ENCODE assay signal across 8 mouse cellular contexts in genomic region chr3:102203781-102204721, GRCm38 (mm10). TPM values are rescaled to one million over a fixed set of nuclear protein-coding genes. Genes with fewer than 3 reads are reported as not detected.
DNase-seq lines count a peak whose midpoint lies in the region; ATAC-seq and TF ChIP-seq lines count a peak whose summit lies in the region.

Gene Vangl1 (minus strand): TSS chr3:102204693.

- H3K27me3 ChIP-seq in spleen, adult 2 months (ENCODE audit: control insufficient read depth, insufficient read depth, low read length), result peaks cover 4% of the 10 kb centered on the region; the same call in 1 of the 2 replicates
- peaks cover 61% of the 10 kb centered on the region for H3K27me3 ChIP-seq in embryonic facial prominence, embryonic 10.5 days (replicated peaks; ENCODE audit: low read depth, poor library complexity, severe bottlenecking)
- peaks cover 70% of the 10 kb centered on the region for H3K27me3 ChIP-seq in liver, embryonic 12.5 days (replicated peaks)
- H3K27me3 ChIP-seq in neural tube, embryonic 11.5 days (ENCODE audit: control insufficient read depth, insufficient read depth, low read length), result peaks cover 4% of the 10 kb centered on the region

- TF ChIP-seq POLR2A in spleen, adult 2 months (IDR thresholded peaks at IDR 0.05; ENCODE audit: low read depth, low read length), result no peak

- peak within 1 kb of the TSS; percentile 44 for H3K4me3 ChIP-seq in spleen, adult 2 months (ENCODE audit: extremely low read depth, insufficient read depth, insufficient read length)
- H3K4me3 ChIP-seq in embryonic facial prominence, embryonic 10.5 days, result peak within 1 kb of the TSS; percentile 87
- H3K4me3 ChIP-seq in liver, embryonic 12.5 days, result peak within 1 kb of the TSS; percentile 71
- peak within 1 kb of the TSS; percentile 70 for H3K4me3 ChIP-seq in neural tube, embryonic 11.5 days (ENCODE audit: low read depth, low read length)

- peak within 1 kb of the TSS; percentile 73 for H3K9ac ChIP-seq in liver, embryonic 12.5 days
- peak within 1 kb of the TSS; percentile 74 for H3K9ac ChIP-seq in neural tube, embryonic 11.5 days (ENCODE audit: low read length)

- H3K36me3 ChIP-seq in spleen, adult 2 months (ENCODE audit: control insufficient read depth, insufficient read depth, low read length), result no peaks in the 10 kb centered on the region
- no peaks in the 10 kb centered on the region for H3K36me3 ChIP-seq in embryonic facial prominence, embryonic 10.5 days (replicated peaks)
- H3K36me3 ChIP-seq in liver, embryonic 12.5 days, result no peaks in the 10 kb centered on the region
- H3K36me3 ChIP-seq in neural tube, embryonic 11.5 days (ENCODE audit: control insufficient read depth, insufficient read depth, low read length), result no peaks in the 10 kb centered on the region

- no peak within 1 kb of the TSS for H3K27ac ChIP-seq in spleen, adult 2 months (ENCODE audit: insufficient read depth, low read length)
- peak within 1 kb of the TSS; percentile 90 for H3K27ac ChIP-seq in embryonic facial prominence, embryonic 10.5 days (replicated peaks)
- peak within 1 kb of the TSS; percentile 59 for H3K27ac ChIP-seq in liver, embryonic 12.5 days
- peak within 1 kb of the TSS; percentile 68; the same call in 1 of the 2 replicates for H3K27ac ChIP-seq in neural tube, embryonic 11.5 days (ENCODE audit: low read depth, low read length)

- no peaks in the 10 kb centered on the region; the same call in 1 of the 2 replicates for H3K4me1 ChIP-seq in spleen, adult 2 months (ENCODE audit: control insufficient read depth, insufficient read depth, insufficient read length)
- H3K4me1 ChIP-seq in embryonic facial prominence, embryonic 10.5 days, result peaks cover 51% of the 10 kb centered on the region
- H3K4me1 ChIP-seq in liver, embryonic 12.5 days, result peaks cover 30% of the 10 kb centered on the region
- H3K4me1 ChIP-seq in neural tube, embryonic 11.5 days (ENCODE audit: control insufficient read depth, insufficient read depth, low read length), result peaks cover 13% of the 10 kb centered on the region

- no peak for TF ChIP-seq CTCF in spleen, adult 2 months (IDR thresholded peaks at IDR 0.05; ENCODE audit: extremely low read depth, insufficient read depth, insufficient read length, insufficient replicate concordance)

- peak within 1 kb of the TSS; percentile 94 for H3K4me2 ChIP-seq in liver, embryonic 12.5 days
- peak within 1 kb of the TSS; percentile 92 for H3K4me2 ChIP-seq in neural tube, embryonic 11.5 days (ENCODE audit: low read depth)

- ATAC-seq in liver, embryonic 12.5 days, result peak; percentile 82
- peak; percentile 75 for ATAC-seq in neural tube, embryonic 11.5 days (ENCODE audit: insufficient read depth, low FRiP score, low TSS enrichment)

- DNase-seq in spleen, adult 2 months (ENCODE audit: low read depth in 1 of 2, low spot score in 2 of 2), result no peak
- DNase-seq in spleen, adult 12 weeks (ENCODE audit: low spot score), result no peak
- DNase-seq in embryonic facial prominence, embryonic 10.5 days (ENCODE audit: low spot score), result peak; percentile 84
- peak; percentile 80 to 90 for DNase-seq in heart, adult 18-20 months
- peak; percentile 78 for DNase-seq in kidney, adult 11 months
- DNase-seq in neural tube, embryonic 11.5 days (ENCODE audit: low spot score), result peak; percentile 79
- DNase-seq in urinary bladder, postnatal 10 days (ENCODE audit: low spot score), result peak; percentile 35

- WGBS in spleen, adult 2 months, result under 1% methylated on average over 74 of the region's 95 CpGs
- WGBS in embryonic facial prominence, embryonic 10.5 days, result 2% methylated on average over 95 of the region's 95 CpGs
- under 1% methylated on average over 66 of the region's 95 CpGs for WGBS in liver, embryonic 12.5 days (ENCODE audit: insufficient replicate concordance)
- WGBS in neural tube, embryonic 11.5 days, result under 1% methylated on average over 57 of the region's 95 CpGs

- H3K9me3 ChIP-seq in embryonic facial prominence, embryonic 10.5 days, result no peaks in the 10 kb centered on the region
- H3K9me3 ChIP-seq in liver, embryonic 12.5 days (replicated peaks), result no peaks in the 10 kb centered on the region
- H3K9me3 ChIP-seq in neural tube, embryonic 11.5 days (ENCODE audit: control insufficient read depth, low read length), result no peaks in the 10 kb centered on the region

RNA-seq across cellular contexts. Expression of gene Vangl1, which starts in this region (rescaled TPM):
- polyA plus RNA-seq in spleen, adult 2 months (2012; rRNA removed), result 18.2 and 18.7 TPM in 2 replicates
- 12.9 and 13.3 TPM in 2 replicates for polyA plus RNA-seq in embryonic facial prominence, embryonic 10.5 days (2016; fragmentation: Nextera tagmentation; extraction: Ambion mirVana)
- 10 to 100 TPM in 1 of 2 experiments, 1 to 10 TPM in 1; 8.6 to 12.3 TPM for total RNA-seq in heart, adult 18-20 months (2021)
- 70.5 and 76.3 TPM in 2 replicates for polyA plus RNA-seq in liver, embryonic 12.5 days (2016; fragmentation: Nextera tagmentation; extraction: Ambion mirVana)
- 13.4 and 15.1 TPM in 2 replicates for polyA plus RNA-seq in neural tube, embryonic 11.5 days (2014; fragmentation: Nextera tagmentation; extraction: Ambion mirVana)

Comparison
In these comparisons a context has a peak if more than half of its experiments do, and no peak if none do; other contexts are left out.
1. DNase-seq: peak in embryonic facial prominence, embryonic 10.5 days (single experiment), heart, adult 18-20 months (2 of 2), kidney, adult 11 months (single experiment), neural tube, embryonic 11.5 days (single experiment) and urinary bladder, postnatal 10 days (single experiment); none in spleen, adult 2 months (0 of 2) and spleen, adult 12 weeks (single experiment).
2. Peak in every context shown above with its lines, with median percentiles within 50 percentile points of each other: H3K4me3 ChIP-seq.